Mouse (Mus musculus) myocyte (in vitro differentiated cells): ENCODE data around the gene Fam222a.

ENCODE experiments used
- E2F4 ChIP-seq: IDR thresholded peaks from one replicate; pipeline ENCODE4 v1.6.1; 2011; ENCODE audit warnings: mild to moderate bottlenecking, control low read depth, moderate library complexity; ENCODE audit not compliant: insufficient read depth
- MAX ChIP-seq: IDR thresholded peaks from one replicate; pipeline ENCODE4 v1.6.1; 2011; ENCODE audit warnings: low read depth, mild to moderate bottlenecking, control low read depth
- MYOD1 ChIP-seq, 3 experiments: IDR thresholded peaks; one replicate each; pipeline ENCODE4 v1.6.1; 2011; ENCODE audit warnings: control low read depth in 2 of 3, low read depth in 2 of 3, mild to moderate bottlenecking in 2 of 3, moderate library complexity in 1 of 3; ENCODE audit not compliant: insufficient read length in 2 of 3, control insufficient read depth in 1 of 3
- MYOG ChIP-seq, 3 experiments: IDR thresholded peaks; one replicate each; pipeline ENCODE4 v1.6.1; 2011; ENCODE audit warnings: control low read depth in 2 of 3, low read depth in 2 of 3, mild to moderate bottlenecking in 2 of 3; ENCODE audit not compliant: insufficient read length in 2 of 3, control insufficient read depth in 1 of 3, insufficient read depth in 1 of 3
- POLR2A ChIP-seq: IDR thresholded peaks from one replicate; pipeline ENCODE4 v1.6.1; 2011; ENCODE audit warnings: low read depth, mild to moderate bottlenecking, control low read depth, moderate library complexity; ENCODE audit not compliant: insufficient read length
- POLR2AphosphoS2 ChIP-seq: IDR thresholded peaks from one replicate; pipeline ENCODE4 v1.6.1; 2011; ENCODE audit warnings: low read depth, control low read depth; ENCODE audit not compliant: insufficient read length
- REST ChIP-seq: IDR thresholded peaks from one replicate; pipeline ENCODE4 v1.6.1; 2011; ENCODE audit warnings: mild to moderate bottlenecking, control low read depth, moderate library complexity; ENCODE audit not compliant: insufficient read depth, insufficient read length
- SRF ChIP-seq: IDR thresholded peaks from one replicate; pipeline ENCODE4 v1.6.1; 2011; ENCODE audit warnings: low read depth; ENCODE audit not compliant: control insufficient read depth, insufficient read length
- TCF12 ChIP-seq: IDR thresholded peaks from one replicate; pipeline ENCODE4 v1.6.1; 2011; ENCODE audit warnings: mild to moderate bottlenecking, control low read depth; ENCODE audit not compliant: poor library complexity, insufficient read depth, severe bottlenecking
- TCF3 ChIP-seq: IDR thresholded peaks from one replicate; pipeline ENCODE4 v1.6.1; 2011; ENCODE audit warnings: low read depth, control low read depth; ENCODE audit not compliant: insufficient read length
- USF1 ChIP-seq: IDR thresholded peaks from one replicate; pipeline ENCODE4 v1.6.1; 2011; ENCODE audit warnings: low read depth, mild to moderate bottlenecking, control low read depth, moderate library complexity

DNA sequence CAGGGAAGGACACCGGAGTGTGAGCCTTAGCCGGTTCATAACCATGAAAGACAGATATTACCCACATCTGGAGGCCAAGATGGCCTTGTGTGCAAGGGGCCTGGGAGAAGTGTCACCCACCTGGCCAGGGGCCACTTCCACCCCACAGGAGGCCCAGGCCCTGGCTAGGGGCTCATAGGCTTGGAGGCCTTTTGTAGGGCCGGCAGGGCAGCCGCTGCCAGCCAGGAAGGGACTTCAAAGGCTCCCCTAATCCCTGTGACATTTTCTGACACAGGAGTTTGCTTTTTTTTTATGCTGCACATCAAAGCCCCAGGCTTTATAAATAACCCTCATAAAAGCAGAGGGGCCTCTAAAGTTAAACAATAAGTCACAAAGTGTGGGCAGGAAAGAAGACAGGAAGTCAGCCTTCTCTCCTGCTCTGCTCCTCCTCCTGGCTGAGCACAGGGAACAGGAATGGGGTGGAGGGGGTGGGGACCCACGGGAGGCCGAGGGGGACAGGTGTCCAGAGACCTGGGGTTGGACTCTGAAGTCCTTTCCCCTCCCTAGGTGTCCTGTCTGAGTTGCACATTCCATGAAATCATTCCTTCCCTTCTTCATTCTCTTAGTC is 16.8 kb upstream of the Fam222a start:
- TF ChIP-seq REST (no peak), POLR2AphosphoS2 (no peak), E2F4 (no peak), SRF (no peak), POLR2A (no peak), MYOD1 (IDR thresholded peaks at IDR 0.05; ENCODE audit: control insufficient read depth in 1 of 3, insufficient read length in 2 of 3, low read depth in 2 of 3) (no peak), TCF12 (no peak), USF1 (no peak), MYOG (IDR thresholded peaks at IDR 0.05; ENCODE audit: control insufficient read depth in 1 of 3, insufficient read depth in 1 of 3, insufficient read length in 2 of 3, low read depth in 2 of 3) (no peak), TCF3 (no peak), MAX (no peak)
